Mouse (Mus musculus) adrenal gland, postnatal 10 days (tissue): ENCODE measurements around the gene Asic1. TPM values are rescaled to one million over a fixed set of nuclear protein-coding genes. Genes with fewer than 3 reads are reported as not detected.
"Not testable (repeated sequence)": the region's sequence is repeated elsewhere in the genome, so short reads cannot be mapped to it uniquely, and the experiment has no call there.

Experiments used
- DNase-seq: peaks from one replicate; pipeline ENCODE4 v3.0.0; 2021; ENCODE audit warnings: mixed read lengths
- total RNA-seq, 2 experiments: library from RNA; stranded (reverse); gene quantifications; 2 replicates each; pipeline ENCODE4 v1.2.3; 2021

The Asic1 gene
- total RNA-seq, 2 experiments from 2014 or later = 0.75 to 1.5 TPM

DNA sequence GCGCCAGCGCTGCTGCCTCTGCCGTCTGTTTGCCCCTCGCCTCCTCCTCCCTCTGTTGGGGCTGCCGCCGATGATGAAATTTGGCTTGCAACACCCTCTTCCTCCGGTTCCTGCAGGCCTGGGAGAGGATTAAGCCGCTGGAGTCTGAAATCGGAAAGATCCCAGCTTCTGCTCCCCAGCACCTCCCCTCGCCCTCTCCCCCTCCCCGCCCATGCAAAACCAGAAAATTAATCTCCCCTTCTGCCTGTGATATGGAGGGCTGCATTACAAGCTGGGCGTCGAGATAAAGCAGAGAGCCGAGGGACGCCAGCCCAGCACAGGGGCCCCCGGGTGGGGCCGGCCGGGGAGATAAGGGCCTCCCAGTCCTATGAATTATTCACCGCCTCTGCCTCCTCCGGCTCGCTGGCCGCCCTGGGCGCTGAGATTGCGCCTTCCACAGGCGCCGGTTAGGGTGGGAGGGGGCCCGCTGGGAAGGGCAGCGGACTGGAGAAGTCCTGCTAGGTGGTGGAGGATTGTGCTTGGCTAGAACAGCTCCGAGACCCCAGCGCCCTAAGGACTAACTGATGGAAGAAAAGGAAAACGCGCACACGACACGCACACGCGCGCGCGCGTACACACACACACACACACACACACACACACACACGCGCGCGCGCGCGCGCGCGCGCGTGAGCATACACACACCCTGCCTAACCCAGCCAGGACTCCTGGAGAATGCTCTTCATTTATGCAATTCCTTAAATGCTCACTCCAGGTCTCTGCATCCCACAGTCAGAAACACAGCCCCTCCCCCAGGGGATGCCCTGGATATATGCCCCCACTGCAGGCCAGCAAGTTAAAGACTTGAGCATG, 5.3 kb upstream of the Asic1 start:
- DNase-seq = peak; percentile 74

DNA sequence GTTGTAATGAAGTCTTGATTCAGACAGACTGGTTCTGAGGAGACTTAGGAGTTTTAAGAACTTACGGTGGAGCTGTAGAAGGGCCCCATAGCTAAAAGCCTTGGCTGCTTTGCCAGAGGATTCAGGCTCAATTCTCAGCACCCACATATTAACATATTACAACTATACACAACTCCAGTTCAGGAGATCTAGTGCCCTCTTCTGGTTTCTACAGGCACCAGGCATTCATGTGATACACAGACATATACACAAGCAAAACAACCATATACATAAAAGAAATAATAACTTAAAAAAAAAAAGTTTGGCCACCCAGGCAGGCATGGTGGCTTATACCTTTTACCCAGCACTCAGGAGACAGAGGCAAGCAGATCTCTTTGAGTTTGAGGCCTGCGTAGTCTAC, 2.6 kb upstream of the Asic1 start:
- no peak for DNase-seq

DNA sequence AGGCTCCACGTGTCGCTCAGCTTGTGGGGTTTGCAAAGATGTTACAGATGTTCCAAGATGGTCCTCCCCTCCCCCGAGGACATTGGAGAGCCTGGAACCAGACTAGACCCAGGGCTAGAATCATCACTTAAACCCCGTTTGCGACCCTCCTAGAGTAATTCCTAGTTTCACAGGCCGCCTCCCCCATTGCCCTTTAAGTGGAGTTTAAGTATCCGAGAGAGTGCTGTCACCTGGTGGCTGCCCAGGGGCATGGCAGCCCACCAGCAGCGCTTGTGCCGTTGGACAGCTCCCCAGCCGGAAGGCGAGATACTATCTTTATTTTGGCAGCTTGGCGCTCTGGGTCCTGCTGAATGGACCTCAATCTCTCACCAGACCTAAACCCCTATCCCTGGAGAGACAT, 1.3 kb upstream of the Asic1 start:
- peak; percentile 87 for DNase-seq

DNA sequence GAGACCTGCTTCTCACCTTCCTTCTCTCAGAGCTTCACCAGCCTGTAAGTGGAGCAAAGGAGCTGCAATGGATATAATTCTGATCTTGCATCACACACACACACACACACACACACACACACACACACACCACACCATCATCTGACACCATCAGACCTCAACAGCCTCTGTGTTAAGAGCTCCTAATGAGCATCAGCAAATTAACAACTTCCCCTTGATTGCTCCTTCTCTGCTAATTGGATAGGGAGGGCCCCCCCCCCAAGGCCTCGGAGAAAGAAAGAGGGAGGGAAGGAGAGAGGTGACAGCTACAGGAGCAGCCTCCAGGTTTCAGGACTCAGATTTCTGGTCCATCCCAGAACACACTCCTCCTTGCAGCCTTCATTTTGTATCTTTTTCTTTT, 776 bp upstream of the Asic1 start:
- no peak for DNase-seq

DNA sequence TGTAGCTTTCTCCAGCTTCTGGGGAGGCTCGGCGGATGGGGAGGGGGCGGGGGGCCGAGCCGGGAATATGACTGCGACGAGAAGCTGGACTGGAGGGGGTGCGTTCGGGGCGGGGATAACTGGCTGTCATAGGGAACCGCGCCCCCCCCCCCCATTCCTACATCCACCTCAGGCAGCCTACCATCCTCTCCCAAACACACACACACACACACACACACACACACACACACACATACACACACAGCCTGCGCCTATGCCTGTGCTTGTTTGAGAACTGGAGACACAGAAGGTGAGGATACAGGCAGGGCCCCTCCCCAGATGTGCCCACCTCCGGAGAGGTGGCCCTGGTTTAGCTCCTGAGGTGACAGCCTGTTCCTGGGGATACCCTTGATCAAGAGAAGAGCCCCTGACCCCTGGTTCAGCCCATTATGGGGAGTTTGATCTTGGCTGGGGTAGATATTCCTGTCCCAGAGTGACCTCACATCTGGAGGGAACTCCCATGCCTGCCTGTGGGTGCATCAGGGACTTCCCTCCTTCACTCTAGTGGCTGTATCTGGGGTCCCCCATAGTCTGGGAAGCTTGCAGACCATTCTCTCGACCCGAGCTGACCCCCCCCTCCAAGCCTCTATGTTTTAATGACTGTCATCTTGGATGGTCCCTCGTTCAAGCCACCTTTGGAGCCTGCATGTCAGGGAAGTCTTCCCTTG, 949 bp downstream of the Asic1 start:
- no peak for DNase-seq

DNA sequence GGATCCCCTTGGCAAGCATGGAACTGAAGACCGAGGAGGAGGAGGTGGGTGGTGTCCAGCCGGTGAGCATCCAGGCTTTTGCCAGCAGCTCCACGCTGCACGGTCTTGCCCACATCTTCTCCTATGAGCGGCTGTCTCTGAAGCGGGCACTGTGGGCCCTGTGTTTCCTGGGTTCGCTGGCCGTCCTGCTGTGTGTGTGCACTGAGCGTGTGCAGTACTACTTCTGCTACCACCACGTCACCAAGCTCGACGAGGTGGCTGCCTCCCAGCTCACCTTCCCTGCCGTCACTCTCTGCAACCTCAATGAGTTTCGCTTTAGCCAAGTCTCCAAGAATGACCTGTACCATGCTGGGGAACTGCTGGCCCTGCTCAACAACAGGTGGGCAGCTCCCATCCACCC, 1.6 kb downstream of the Asic1 start:
- DNase-seq = no peak

DNA sequence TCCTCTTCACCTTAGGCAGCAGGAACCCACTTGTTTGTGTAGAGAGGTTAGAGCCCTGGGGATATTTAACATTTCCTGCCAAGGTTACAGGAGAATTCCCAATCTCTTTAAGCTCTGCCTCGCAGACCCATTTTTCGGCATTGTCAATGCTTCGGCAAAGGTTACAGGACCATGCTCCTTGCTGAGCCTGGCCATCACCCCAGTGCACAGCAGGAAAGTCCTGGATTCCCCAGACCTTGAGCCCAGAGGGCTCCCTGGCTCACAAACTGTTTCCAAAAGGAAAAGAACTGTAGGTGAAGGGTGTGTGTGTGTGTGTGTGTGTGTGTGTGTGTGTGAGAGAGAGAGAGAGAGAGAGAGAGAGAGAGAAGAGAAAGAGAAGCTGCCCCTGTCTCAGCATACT, 4.7 kb downstream of the Asic1 start:
- DNase-seq = no peak

DNA sequence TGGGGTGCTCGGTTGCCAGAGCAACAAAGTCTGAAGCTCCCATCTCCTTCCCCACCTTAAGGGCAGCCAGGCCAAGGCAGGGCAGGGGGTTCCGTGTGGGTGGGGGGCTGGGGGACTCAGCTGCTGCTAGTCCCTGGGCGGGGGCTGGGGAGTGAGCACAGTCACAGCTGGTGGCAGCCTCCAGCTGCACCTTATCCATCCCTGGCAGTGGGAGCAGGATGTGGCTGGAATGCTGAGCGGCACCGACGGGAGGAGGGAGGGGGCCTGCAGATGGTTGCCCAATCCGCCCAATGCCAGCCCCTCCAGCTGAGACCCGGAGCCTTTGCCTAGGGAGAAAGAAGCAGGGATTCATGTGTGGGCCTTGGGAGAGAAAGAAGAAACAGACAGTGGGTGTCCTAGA, 6.9 kb downstream of the Asic1 start:
- DNase-seq = no peak

DNA sequence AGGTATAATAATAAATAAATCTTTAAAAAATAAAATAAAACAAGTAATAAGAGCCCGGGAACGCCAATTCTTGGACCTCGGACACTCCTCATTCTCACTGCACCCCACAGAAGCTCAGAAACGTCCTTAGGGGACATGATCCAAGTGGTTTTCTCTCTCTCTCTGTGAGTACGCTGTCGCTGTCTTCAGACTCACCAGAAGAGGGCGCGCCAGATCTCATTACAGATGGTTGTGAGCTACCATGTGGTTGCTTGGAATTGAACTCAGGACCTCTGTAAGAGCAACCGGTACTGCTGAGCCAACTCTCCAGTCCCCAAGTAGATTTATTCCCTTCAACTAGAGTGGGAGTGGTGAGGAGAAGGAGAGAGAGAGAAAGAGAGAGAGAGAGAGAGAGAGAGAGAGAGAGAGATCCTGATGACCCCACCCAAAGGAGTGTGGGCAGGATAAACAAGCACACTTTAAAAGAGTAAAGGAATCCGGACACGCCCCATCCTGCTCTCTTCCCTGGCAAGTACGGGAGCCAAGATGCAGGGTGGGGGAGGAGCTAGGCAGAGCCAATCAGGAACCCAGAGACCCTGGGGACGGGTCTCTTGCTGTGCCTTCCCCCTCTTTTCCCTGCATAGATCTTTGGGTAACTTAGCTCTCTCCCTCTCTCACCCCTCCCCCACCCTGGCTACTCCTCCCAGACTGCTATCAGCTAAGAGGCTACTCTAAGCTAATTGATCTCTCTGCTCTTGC, 8.1 kb downstream of the Asic1 start:
- DNase-seq = peak; percentile 57

DNA sequence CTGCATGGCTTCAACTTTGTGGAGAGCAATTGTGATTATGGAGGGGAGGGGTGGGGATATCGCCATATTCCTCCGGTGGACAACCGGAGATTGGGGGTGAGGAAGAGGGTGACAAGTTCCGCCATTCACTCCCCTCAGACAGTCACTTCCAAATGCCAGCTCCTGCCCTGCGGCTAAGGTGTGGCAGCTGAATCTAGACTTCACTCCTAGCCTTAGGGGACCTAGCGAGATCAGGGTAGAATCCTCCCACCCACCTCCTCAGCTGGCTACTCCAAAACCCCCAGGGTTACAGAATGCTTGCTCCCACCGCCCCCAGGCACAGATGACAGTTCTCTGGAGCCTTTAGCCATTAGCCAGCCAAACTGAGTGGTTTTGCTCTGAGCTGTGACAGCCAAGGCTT, 8.8 kb downstream of the Asic1 start:
- no peak for DNase-seq

DNA sequence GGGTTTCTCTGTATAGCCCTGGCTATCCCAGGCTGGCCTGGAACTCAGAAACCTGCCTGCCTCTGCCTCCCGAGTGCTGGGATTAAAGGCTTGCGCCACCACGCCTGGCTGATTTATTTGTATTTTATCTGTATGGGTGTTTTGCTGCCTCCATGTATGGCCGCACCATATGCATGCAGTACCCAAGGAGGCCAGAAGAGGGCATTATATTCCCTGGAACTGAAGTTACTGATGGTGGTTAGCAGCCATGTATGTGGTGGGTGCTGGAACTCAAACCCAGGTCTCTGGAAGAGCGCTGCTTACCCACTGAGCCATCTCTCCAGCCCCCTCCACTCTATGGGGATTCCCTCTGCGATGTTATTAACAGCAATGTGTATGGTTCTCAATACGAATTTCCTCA, 12.7 kb downstream of the Asic1 start:
- DNase-seq = no peak

DNA sequence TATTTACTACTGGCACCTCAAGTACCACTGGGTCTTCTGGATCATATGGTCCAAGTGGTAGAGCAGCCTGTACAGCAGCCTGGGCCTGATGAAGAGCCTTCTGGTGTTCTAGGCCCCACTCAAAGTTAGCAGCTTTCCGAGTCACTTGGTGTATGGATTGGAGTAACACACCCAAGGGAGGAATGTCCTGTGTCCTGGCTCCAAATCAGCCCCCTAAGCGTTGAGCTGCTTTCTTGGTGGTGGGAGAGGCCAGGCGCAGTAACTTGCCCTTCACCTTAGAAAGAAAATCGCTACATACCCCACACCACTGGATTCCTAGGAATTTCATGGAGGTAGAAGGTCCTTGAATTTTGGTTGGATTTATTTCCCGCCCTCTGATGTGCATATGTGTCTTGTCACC, 14.0 kb downstream of the Asic1 start:
- no peak for DNase-seq

DNA sequence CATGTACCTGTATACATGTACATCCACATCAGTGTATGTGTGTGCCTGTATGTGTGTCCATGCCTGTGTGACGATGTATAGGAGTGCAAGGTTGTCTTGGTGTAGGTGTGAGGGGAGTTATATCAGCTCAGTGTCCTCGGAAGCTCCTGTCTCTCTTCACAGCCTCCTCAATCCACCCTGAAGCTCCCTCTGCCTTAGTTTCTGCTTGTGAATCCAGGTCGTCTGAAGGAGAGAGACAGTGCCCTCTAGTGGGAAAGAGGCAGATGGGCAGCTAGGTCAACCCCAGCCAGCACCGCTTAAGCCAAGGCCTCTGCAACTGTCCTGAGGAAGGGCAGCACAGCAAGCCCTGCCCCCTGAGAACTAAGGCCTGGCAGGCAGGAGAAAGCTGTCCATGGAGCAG, 18.5 kb downstream of the Asic1 start:
- peak; percentile 73 for DNase-seq

DNA sequence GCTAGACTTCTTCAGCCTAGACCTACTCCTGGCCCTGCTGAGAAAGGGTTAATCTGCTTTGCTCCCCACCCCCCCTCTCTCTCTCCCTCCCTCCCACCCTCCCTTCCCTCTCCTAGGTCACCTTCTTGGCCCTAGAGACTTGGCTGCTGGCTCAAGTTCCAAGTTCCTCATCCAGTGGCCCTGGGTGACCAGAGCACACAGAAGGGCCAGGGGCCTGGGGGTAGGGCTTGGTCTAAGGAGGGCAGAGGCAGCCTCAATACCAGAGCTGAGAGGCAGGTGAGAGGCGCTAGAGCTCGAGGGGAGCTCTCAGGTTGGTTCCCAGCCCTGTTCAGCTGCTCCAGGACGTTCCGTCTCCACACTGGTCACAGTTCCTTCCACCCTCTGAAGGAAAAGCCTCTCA, 20.8 kb downstream of the Asic1 start:
- no peak for DNase-seq

DNA sequence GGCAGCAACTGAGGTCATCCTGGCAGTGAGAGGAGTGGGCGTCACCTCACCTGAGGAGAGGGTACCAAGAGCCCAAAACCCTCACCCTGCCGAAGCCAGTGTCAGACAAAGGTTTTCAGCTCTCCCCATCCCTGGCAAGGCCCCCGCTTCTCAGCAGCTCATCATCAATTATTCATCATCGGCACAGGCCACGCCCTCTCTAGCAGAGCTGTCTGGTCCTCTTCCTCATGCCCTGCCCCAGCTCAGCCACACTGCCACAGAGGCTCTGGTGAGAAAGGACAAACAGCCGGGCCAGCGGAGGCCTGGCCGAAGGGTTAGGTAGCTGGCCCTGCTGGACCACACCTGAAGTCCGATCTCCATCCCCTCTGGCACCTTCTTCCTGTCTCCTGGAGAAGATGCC, 21.8 kb downstream of the Asic1 start:
- DNase-seq = no peak

DNA sequence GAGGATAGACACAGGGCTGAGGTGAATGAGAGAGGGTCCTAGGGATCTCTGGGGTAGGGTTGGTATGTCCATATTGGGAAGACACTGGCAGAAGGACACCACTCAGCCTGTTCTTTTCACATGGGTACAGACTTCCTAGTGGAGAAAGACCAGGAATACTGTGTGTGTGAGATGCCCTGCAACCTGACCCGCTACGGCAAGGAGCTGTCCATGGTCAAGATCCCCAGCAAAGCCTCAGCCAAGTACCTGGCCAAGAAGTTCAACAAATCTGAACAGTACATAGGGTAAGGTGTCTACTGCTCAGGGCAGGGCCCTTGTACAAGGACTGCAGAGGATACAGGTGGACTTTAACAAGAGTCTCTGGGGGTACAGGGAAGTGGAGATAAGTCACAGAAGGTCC, 27.1 kb downstream of the Asic1 start:
- no peak for DNase-seq

DNA sequence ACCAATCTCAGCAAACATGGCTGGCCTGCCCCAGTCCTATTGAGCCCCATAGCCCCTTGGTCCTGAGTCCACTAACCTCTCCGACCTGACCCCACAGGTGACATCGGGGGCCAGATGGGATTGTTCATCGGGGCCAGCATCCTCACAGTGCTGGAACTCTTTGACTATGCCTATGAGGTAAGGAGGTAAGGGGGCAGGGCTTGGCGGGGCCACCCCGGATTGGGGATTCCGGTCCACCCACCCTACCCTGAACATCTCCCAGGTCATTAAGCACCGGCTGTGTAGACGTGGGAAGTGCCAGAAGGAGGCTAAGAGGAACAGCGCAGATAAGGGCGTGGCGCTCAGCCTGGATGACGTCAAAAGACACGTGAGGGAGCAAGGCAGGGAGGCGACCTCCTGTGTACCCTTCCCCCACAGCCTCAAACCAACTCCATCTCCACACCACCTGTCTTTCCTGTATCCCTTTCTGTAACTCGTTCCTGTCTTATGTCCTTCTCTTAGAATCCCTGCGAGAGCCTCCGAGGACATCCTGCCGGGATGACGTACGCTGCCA, 28.4 kb downstream of the Asic1 start:
- no peak for DNase-seq

DNA sequence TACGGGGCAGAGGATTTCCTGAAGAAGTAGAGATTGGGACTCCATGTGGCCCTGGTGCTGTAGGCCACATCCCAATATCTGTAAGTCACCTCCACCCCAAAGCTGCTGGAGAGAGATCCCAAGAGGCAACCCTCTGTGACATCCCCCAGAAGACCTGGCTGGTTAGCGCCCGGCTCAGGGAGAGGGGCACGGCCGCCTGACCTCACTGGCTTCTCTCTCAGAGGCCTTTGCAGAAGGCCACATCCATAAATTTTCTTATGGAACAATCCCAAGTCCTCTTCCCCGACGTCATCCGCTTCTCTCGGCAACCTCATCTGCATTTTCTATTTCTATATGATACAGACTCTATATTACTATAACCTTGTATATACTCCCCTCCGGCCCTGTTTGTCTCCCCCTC, 29.5 kb downstream of the Asic1 start:
- DNase-seq = peak; percentile 50

DNA sequence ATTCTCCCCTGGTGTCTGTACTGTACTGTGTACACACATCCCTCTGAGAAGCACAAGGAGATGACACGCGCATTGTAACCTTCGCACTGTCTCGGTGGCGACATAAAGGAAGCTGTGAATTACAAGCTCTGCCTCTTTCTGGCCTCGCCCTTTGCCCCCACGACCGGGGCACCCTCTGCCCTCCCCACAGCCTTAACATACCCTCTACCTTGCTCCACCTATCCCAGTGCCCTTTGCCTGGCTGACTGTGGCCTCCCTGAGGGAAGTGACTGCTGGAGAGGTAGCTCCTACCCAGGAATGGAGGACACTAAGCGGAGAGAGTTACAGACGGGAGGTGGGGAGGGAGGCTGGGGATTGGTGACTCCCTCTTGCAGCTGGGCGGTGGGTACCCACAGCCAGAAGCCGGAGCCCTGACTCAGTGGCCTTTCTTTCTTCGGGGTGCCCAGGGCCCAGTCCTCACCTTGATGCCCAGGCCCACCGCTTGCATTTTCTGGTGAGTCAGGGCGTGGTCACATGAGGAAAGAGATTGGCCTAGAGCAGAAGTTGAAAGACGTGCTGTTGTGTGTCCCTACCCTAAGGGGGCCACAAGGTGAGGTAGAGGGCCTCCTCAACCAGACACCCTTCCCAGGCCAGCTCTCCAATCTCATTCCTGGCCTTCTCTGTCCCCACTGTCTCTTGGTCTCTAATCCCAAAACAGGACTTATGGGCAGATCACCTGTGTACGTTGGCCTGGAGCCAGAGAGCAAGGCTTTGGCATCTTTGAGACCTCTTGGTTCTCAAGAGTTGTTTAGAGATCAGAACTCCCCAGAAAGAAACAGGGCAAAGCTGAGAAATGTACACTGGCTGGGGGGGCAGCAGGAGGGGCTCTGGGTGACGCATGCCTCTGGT, 30.3 kb downstream of the Asic1 start:
- DNase-seq = no peak

DNA sequence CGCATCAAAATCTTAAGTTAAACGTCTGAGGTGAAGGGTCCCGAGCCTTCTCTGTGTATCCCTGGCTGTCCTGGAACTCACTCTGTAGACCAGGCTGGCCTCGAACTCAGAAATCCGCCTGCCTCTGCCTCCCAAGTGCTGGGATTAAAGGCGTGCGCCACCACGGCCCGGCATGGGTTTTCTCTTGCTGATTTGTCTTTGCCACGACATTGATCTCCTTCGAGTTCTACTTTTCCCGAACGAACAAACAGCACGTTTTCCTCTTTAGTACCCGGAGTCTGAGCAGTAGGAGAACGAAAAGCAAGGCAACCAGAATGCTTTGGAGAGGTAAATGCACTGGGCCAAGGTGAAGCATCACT, 31.5 kb downstream of the Asic1 start:
- DNase-seq = not testable (repeated sequence)

DNA sequence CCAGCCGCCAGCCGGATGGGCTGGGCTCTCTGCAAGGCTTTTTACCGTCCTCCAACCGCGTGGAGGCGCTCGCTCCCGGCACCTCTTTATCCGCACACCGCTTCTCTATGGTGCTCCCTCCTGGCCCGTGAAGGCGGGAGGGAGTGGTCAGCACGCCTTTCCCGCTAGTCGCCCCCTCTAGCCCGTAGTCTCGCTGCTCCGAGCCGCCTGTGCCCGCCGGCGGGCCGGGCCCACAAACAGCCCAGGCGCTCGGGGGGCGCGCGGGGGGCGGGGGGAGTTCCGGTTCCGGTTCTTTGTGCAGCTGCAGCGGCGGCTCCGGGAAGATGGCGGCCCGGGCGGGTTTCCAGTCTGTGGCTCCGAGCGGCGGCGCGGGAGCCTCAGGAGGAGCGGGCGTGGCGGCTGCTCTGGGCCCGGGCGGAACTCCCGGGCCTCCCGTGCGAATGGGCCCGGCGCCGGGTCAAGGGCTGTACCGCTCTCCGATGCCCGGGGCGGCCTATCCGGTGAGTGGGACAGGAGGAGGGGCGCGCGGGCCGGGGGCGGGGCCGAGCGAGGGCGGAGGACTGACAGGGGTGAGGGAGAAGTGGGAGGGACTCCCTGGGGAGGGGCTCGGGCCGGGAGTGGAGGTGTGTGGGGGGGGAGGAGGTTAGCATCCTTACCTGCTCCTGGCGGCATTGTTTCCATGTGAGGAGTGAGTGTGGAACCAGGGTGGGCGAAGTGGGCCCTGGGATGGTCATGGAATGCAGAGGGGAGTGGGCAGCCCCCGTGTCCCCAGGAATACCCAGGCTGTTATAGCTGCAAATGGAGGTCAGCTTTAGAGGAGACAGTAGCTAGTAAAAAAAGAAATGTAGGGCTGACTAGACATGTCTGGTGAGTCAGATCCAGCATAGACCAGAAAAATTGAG, 32.1 kb downstream of the Asic1 start, which contains the start of gene Smarcd1:
Smarcd1 (plus strand) TSS at position 131 of the 902 bp plus-strand sequence.
- peak; percentile 98 for DNase-seq
